Mouse (Mus musculus): ENCODE measurements around the gene Pax6.

Gene Pax6

DNA sequence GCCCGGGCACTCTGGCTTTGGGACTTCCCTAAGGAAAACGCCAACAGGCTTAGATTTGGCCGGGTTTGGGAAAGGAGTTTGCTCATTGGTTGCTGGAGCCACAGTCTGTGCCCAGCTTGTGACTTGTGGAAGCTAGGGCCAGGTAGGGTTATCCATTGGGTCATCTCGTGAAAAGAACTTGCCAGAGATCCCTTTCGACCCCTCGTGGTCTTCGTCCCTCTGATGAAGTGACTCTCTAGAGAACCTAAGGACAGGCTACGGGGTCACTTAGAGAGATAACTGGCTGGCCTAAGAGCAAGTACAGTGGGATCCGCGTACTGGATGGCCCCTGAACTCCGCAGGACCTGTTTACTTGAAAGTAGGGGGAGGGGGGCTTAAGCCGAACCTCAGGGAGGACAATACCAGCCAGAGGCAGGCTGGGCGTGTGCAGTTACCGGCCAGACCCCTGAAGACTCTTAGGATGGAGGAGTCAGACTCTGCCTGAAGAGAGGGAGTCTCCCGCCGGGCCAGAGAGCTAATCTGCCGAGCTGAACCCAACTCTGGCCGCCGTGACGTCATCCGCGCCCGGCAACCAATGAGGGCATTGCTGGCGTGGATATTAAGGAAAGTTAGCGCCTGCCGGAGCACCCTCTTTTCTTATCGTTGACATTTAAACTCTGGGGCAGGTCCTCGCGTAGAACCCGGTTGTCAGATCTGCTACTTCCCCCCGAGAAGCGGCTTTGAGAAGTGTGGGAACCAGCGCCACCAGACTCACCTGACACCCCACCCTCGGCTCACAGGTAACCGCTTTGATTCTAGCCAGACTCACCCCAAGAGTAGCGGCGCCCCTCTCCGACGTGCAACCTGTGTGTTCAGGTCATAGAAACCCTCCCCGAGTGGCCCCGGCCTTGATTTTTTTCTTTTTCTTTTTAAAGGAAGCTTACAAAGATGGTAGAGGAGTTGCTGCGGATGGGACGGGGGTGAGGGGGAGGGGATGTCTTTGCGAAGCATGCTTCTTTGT lies at the start of gene Pax6:
Gene Pax6, plus strand, starts transcription at position 630 of the 1,000 bp plus-strand sequence.
- DNase-seq: peak; percentile 88

DNA sequence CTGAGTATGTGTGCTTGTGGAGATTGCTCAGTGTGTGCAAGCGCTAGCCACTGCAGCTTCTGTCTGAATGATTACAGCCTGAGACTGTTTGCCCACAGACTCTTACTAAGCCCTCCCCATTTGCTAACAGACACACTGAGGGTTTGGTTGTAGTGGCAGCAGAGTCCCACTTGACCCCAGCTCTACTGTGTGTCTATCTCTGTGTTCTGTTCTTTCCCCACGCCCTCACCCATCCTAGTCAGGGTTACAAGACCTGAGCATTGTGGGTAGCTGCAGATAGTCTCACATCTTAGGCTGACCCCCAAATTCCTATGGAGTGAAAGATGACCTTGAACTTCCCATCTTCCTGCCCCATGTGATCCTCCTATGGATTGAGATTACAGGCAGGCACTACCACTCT lies 19.8 kb upstream of the Pax6 start:
- no peak for DNase-seq

DNA sequence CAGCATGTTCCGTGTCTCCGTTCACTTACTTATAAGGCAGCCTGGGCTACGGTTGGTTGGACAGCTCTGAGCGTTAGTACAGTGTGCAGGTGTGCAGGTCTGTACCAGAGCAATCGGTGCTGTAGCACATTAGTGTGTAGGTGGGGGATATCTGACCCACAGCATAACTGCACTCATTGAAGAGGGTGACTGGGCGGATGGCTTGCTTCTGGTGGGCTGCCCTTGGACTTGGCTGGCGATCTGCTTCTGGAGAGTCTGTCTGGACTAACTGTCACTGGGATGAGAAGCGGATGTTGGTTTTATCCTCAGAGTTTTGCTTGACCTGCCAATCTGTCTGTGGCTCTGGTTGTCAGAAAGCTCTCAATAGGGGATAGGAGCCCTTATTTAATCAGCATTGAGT lies 12.2 kb upstream of the Pax6 start:
- no peak for DNase-seq

DNA sequence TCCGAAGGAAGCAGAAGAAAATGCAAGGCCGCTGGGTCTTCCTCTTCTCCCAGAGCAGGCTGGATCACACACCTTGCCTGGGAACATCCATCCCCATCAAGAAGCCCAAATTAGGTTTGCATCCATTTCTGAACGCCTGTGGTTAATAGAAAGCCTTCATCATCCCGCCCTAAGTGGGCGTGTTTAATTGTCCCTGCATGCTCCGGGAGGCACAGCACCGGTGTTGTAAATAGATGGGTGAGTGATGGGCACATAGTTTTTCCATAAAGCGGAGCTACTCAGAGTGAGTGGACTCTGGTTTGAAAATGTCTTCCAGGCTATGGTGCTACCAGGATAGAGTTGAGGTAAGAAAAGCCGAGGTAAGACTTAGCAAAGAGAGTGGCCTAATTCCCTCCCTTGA lies 9.3 kb upstream of the Pax6 start:
- DNase-seq: no peak

DNA sequence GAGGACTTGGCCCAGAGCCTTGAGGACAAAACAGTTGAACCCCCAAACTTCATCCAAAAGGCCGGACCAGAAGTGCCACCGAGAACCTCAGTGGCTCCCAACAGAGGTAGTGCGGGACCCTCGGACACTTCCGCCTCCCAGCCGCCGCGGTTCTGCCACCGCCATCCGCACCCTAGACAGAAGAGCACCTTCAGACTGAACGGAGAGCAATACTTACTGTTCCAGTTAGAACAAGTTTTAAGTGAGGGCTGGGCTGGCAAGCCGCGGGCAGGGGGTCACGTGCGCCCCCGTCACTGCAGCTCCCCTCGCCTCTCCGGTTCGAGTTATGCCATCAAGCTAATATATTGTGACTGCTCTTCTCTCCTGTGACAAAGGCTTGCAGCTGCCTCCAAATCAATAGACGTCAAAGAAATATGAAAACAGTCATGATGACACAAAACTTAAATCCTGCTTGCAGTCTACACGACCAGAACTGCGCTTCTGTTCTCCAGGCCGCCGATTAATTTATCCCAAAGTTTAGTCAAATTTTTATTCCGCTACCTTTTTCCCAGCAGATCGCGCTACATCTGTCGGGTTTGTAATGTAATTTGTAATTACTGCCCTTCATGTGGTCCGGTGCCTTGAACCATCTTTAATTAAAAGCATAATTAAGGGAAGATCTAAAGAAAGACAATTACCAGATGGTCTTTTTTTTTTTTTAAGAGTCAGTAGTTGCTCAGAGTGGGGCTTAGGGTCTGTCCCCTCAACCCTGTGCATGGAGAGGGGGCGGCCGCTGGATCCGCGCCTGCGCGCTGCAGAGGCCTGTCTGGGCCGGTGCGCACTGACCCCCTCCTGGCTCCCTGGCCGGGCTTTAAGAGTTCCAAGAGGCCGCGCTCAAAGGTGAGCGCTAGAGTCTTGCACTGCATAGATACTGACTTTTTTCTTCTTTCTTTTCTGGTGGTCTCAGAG lies 8.5 kb upstream of the Pax6 start:
- DNase-seq: peak; percentile 12

DNA sequence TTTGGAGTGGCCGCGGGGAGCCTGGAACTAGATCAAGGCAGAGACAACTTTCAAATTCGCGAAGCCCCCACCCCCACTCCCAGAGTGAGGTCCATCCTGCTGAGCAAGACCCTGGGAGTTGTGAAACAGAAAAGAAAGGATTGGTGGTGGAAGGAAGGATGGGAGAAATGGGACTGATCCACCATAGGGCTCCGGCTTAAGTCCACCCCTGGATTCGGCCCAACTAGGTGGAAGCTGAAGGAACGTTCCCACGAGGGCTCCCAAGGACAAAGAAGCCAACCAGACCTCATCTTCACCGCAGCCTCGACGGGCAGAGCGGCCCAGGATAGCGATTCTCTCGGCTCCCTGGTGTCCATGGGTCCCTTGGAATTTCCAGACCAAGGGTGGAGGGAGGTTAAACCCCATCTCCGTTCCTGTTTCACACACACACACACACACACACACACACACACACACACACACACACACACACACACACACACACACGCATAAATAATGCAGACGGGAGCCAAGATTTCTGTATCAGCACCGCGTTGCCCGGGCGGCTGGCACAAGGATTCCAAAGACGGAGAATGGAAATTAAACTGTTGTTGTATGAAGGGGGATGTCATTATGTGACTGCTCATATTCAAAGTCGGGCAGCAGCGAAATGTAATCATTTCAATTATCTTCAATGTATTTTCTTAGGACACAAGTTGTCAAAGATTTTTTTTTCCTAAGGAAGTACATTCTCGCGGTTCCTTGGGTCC lies 7.7 kb upstream of the Pax6 start:
- DNase-seq: peak; percentile 11

DNA sequence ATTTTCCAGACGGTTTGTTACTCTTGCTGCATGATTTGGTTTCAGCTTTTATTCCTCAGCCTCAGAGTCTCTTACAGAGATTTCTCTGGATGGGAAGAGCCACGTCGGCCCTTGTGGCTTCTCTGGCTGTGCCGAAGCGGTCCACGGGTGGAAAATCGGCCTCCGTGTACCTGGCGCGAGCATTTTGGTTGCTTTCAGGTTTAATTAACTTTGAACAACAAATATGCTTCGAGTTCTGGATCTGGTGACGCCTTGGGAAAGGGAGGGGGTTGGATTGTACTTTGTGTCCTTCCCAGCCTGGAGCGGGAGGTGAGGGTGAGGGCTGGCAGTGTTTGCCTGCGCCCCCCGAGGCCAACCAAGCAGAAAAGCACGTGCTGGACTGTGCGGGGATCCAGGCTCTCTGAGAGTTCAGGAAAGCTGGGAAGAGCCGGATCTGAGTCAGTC lies 7.1 kb upstream of the Pax6 start:
- DNase-seq: peak; percentile 13

DNA sequence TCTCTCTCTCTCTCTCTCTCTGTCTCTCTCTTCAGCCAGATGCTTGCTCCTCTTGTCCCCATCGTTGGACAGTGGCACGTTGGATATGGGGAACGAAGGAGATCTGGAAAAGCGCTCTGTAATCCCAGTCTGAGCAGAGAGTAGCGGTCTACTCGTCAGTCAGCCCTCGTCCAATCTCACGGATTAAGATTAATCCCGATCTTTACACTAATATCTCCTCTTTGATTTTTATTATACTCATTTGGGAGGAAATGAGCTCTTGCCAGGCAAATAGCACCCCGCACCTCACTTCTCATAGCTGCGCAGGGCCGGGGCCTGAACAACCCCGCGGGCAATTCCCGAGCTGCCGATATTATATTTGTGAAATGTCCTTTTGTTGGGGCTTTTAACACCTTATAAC lies 6.6 kb upstream of the Pax6 start:
- DNase-seq: no peak

DNA sequence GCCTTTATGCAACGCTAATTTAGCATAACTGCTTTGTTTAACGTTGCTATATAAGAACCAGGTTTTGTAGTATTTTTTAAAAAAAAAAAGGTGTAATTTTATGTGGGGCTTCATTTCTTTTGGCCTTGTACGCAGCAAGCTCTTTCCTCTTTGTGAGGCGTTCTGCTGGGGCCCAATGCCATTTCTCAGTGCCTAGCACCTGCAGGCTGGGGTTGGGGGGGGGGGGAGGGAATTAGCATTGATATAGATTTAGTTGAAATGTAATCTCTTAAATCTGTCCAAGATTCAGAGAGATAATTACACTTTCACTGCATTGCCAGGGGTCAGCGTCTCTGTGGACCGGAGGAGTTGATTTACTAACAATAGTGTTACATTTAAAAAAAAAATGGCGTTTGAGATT lies 6.1 kb upstream of the Pax6 start:
- DNase-seq: no peak

DNA sequence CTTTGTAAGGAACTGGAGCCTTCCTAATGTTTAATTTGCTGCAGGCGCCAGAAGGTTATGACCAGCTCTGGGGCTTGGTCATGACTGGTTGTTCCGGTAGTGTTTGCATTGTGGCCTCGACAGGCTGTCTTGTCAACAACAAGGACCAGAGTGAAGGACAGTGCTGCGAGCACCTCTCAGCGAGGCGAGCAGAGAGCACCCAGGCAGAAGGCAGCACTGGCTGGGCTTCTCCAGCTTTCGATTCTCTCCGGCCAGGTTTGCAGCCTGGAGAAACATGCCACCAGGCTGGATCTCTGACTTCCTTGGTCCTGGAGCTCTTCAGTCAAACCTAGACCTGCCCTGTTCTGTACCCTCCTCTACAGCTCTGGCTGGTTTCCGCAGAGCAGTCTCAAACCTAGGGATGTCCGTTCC lies 5.6 kb upstream of the Pax6 start:
- DNase-seq: no peak

DNA sequence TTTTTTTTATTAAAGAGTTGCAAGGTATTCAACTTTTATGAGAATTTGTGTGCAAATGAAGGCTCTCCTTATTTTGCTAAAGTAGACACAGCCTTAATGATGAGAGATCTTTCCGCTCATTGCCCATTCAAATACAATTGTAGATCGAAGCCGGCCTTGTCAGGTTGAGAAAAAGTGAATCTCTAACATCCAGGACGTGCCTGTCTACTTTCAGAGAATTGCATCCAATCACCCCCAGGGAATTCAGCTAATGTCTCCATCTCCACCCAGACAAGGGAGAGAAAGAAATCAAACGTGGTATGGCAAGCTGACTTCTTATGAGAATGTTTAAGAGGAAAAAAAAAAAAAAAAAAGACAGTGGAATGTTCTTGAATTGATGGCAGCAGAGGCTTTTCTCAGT lies 3.7 kb upstream of the Pax6 start:
- DNase-seq: no peak

DNA sequence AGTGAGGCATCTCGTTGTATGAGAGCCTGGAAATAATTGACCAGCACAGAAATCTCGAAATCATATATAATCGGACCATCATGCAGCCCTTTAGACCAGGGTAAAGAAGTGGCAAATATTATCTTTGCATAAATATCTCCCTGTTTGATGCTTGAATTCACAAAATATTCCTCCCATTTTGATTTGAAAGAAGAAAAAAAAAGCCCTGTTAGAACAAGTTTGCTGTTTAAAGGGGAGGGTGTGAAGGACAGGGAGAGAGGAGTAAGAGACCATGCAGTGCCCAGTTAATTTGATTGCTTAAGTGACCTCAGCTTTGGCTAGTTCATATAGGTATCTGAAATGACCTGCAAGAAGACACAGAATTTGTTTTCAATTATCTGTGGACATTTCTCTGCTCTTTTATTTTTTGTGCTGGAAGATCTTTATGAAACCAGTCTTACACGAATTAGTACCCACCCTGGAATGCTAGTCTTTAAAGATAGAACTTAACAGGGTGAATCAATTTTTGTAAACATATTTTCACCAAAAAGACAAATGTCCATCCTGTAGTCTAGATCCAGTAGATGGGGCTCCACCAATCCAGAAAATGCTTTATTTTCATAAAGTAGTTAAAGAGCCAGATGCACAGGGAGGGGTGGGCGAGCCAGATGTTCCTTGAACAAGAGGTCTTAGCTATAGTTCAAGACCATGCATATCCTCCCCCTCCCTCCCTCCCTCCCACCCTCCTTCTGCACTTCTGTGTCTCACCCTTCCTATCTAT lies 3.0 kb upstream of the Pax6 start:
- no peak for DNase-seq

DNA sequence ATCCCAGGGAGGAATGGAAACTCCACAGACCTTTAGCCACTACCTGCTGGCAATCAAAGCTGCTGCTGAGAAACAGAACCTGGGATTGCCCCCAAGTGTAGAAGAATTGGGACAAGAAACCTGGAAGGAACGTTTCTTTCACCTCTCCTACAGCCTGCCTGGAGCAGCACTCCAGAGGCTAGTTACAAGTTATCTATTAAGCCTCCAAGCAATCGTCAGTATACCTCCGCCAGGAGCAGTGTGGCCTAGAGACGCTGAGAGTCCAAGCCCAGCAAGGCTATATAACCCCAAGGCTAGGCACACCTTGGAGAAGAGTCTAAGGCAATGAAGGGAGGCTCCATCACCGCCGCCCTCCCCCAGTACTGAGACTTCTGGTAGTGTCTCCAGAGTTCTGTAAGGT lies 2.4 kb upstream of the Pax6 start:
- DNase-seq: peak; percentile 29

DNA sequence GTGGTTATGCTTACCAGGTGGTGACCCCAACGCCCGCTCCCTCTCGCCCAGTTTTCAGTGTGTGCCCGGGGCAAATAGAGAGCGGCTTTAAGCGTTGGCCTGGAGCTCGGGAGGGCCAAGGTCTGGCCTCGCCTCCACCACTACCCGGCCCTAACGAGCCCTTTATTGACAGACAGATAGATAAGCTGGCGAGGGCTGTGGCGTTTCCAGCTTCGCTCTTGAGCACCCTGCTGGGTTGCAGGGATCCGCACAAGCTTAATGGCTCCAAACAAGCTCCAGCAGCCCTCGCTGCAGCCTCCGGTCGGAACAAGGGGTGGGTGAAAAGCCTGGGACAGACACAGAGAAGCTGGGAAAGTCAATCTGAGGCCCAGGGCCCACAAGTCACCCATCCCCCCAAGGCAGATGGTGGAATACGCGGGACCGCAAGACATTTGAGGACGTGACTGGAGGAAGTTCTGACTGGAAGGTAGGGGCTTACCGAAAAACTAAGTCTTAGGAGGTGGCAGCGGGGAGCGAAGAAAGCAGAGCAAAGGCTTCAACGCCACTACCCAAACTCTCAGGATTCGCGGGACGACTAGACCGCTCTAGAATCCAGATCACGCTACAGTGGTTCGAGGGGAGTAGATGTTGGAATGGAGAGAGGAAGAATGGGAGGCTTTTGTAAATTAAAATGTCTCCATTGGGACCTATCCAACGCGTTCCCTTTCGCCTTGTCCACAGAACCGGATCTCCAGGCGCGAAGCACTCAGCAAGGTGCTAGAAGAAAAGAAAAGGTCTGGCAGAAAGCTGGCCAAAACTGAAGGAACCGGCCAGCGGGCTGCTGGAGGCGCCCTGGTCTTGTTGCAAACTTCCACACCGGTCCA lies 1.7 kb upstream of the Pax6 start:
- DNase-seq: peak; percentile 44

DNA sequence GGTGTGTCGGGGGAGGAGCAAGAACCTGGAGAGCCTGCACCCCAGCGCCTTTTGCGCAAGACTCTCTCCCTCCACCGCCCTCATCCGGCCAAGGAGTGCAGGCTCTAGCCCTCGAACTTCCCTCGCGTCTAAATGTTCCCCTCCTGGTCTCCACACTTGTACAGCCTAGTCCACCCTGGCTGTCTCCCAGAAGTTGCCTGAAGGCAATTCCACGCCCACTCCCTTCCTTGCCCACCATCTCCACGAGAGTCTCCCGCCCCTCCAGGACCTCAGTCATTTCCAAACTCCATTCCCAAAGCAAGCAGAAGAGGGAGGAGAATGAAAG lies 1.1 kb upstream of the Pax6 start:
- DNase-seq: peak; percentile 51

DNA sequence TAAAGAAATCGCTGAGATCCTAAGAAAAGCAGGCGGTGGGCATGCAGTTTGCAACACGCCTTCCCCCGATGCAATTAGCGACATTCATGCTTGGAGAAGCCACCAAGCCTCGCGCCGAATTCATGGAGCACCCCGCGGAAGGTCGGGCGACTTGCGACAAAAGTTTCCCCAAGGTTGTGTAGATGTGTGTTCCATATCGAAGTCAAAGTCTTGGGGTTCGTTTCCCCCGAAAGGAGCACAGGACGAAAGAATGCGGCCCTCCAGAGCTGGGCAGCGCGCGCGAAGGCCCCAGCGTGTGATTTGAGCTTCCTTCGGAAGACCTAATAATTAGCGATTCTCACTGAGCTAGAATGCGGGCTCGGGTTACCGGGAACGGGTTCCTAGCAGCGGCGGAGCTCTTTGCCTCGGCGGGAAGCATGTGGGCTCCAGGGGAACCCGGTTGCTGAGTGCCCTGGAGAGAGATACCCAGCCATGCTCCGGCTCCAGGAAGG lies 716 bp downstream of the Pax6 start:
- DNase-seq: peak; percentile 57

DNA sequence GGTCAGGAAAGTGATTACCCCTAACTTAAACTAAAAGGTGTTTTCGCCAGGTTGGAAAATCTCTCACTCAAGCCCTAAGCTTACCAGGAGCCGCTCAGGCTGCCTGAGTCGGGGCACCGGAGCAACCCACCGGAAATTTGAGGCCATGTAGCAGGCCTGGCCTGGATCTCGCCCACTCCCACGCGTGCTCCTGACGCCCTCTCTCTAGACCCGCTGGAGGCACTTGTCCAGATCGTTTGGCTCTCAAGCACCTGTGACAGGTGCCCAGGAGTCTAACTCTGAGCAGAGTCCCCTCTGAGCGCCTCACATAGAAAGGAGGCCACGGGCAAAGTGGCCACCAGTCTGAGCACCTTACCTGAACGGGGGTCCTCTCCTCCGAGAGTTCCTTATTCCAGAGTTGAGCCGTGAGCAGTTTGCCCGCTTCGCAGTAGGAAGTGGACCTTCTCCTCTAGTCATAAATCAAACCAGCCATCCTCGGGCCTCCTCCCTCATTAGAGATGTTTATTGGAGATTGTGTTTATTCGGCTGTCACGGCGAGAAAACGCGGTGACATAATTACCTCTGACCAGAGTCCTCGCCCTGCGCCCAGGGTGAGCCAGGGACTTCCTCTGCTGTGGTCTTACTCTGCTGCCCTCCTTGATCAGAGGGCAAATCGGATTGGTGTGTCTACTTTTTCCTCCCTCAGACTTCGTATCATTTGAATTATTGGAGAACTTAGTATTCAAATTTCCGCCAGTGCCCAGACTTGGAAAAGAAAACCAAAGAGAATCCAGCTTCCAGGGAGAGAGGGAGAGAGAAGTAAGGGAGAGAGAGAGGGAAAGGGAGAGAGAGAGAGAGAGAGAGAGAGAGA lies 1.4 kb downstream of the Pax6 start:
- peak; percentile 61 for DNase-seq

DNA sequence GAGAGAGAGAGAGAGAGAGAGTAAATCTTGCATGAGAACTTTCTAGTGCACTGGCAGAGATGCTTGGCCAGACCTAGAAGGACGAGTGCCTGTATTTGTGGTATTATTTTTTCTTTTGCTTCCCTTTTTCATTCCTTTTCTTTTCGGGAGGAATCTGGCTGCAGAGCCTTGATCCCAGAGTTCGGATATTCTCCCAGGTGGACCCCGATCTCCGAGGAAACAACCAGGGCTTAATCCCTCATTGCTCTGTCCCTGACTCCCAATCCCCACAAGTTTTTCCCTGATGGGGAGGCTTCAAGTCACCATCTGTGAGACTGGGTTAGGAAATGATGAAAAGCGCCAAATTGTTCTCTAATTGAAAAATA lies 2.0 kb downstream of the Pax6 start:
- no peak for DNase-seq

DNA sequence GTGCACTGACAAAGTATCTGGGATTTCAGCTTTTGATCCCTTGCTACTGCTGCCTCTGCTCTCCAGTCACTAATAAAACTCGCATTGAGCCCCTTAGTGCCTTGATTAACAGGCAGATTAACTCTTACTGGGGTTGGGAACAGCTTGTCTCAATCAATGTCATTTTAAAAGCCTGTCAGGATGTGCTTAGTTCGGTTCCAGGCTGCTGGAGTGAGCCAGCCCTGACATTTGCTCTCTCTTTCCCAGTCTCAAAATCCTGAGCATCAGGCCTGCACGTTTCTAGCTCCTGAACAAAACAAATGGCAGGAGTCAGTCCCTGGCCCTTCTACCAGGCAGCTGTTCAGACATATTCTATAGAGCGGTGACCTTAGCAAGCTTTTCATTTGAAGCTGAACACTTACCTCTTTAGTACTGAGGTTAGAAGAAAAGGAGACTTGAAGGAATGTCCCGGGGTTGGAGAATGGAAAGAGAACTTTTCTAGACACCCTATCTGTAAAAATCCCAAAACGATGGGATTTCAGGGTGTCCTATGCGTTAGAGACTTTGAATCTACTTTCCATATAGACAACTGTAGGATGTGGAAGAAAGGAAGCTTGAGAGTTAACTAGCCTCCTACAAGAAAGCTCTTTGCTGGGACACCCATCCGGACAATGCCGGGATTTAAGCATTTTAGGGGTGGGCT lies 2.6 kb downstream of the Pax6 start:
- peak; percentile 52 for DNase-seq
